Mouse (Mus musculus) megakaryocyte, embryonic 14.5 days (primary cell): ENCODE data around the gene Zhx3.

Experiments used
- FLI1 ChIP-seq: IDR thresholded peaks from 2 replicates; pipeline ENCODE4 v1.6.1; 2012; ENCODE audit warnings: low read length, inconsistent platforms, mixed read lengths
- GATA1 ChIP-seq: IDR thresholded peaks from 3 replicates; pipeline ENCODE4 v1.6.1; 2012; ENCODE audit warnings: mixed read lengths, low read length, inconsistent platforms, borderline replicate concordance

DNA sequence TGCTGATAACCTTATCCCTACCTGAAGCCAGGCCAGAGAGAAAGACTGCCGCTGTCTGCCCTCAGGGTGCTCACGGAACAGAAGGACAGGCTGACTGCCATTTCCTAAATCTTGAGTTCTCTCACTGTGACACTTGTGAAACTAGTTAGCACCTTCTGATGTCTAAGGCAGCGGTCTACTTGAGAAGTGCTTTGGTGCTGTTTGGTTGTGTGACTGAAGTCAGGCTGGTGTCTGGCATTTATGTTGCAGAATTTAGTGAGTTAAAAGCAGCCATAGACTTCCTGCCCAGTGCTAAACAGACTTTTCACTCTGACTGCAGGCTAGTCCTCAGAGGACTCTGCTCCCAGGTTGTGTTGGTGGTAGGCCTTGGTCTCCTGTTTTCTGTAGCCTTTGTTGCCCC is 138.5 kb downstream of the Zhx3 start:
- no peak for TF ChIP-seq GATA1
- no peak for TF ChIP-seq FLI1
